ENCODE assay signal across 15 mouse cellular contexts in the genomic region with DNA sequence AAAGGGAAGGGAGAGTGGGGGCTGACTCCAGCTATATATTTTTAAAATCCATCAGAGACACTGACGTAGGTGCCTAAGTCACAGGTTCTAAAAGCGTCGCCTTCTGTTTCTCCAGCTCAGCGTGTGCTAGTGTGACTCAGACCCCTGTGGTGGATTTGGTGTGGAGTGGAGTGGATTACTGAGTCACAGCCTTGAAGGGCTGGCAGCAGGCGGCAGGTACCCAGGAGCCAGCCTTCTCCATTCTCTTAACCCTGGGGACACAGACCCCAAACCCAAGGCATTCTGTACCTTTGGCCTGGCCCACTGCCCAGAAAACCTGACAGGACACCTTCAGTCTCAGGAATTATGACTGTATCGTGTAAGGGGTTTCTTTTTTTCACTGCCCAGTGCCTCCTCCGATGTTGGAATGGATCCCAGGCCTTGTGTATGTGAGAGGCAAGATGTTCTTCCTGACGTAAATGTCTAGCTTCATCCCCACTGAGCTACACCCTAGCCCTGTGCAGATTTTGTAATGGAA. TPM values are rescaled to one million over a fixed set of nuclear protein-coding genes. Genes with fewer than 3 reads are reported as not detected.
A peak's percentile ranks its signal among the peaks of the same experiment; 100 is the strongest.
DNase-seq lines count a peak whose midpoint lies in the region; ATAC-seq and TF ChIP-seq lines count a peak whose summit lies in the region.
"Had no signal": no experiment of that assay in that cellular context is flagged by ENCODE, and none has a peak within 500 bp of the region (broad histone marks: within the 10 kb centered on the region; RNA-seq: fewer than 3 reads in every experiment).

No protein-coding gene starts in this region.

- no peak overlapping the region for H3K4me3 ChIP-seq in layer of hippocampus, adult 2 months
- no peak overlapping the region for H3K4me3 ChIP-seq in embryonic fibroblast, embryonic 13.5 days (ENCODE audit: insufficient read depth, low read length)
- H3K4me3 ChIP-seq: heart, embryonic 12.5 days had no signal

- H3K4me1 ChIP-seq in embryonic fibroblast, embryonic 13.5 days (ENCODE audit: control insufficient read depth, insufficient read depth, low read length) = peaks cover 5% of the 10 kb centered on the region; the same call in 1 of the 2 replicates
- H3K4me1 ChIP-seq: heart, embryonic 12.5 days had no signal

- no peak for ATAC-seq in granulocyte monocyte progenitor cell, adult 5-6 weeks (replicated peaks; ENCODE audit: poor library complexity, severe bottlenecking)
- ATAC-seq in megakaryocyte-erythroid progenitor cell, adult 5-6 weeks (replicated peaks; ENCODE audit: low FRiP score, low TSS enrichment, poor library complexity, severe bottlenecking) = no peak
- ATAC-seq in inflammation-experienced regulatory T-cells, adult 6 months = no peak
- ATAC-seq: forebrain, embryonic 16.5 days; hindbrain, postnatal 0 days; midbrain, embryonic 16.5 days had no signal

- intact Hi-C loops in left cerebral cortex, postnatal 36 days (cut with DNase I) = loop anchor here (1.0 to 5.0 kb wide), 3 partner anchors 55 to 125 kb away; a partner anchor contains a TSS

- no peak for TF ChIP-seq POLR2A in embryonic fibroblast, embryonic 13.5 days (IDR thresholded peaks at IDR 0.05; ENCODE audit: low read depth, low read length)

- peak overlapping the region; percentile 72 for H3K27ac ChIP-seq in layer of hippocampus, adult 2 months
- peak overlapping the region; percentile 11; the same call in 1 of the 2 replicates for H3K27ac ChIP-seq in embryonic fibroblast, embryonic 13.5 days (ENCODE audit: insufficient read depth, low read length)
- H3K27ac ChIP-seq: hindbrain, postnatal 0 days; kidney, postnatal 0 days had no signal

- DNase-seq in layer of hippocampus, adult 2 months (ENCODE audit: low spot score in 2 of 2) = peak; percentile 51 to 64
- no peak for DNase-seq in layer of hippocampus, postnatal 10 days (ENCODE audit: low spot score in 2 of 2)
- peak; percentile 68 to 69 for DNase-seq in cerebellum, adult 18-20 months
- peak; percentile 76 to 84 for DNase-seq in left cerebral cortex, postnatal 36 days (ENCODE audit: low spot score in 2 of 2)
- DNase-seq: liver; lung, postnatal 36 days had no signal

- no peak for TF ChIP-seq CTCF in layer of hippocampus, adult 2 months (conservative IDR thresholded peaks at IDR 0.05)
- TF ChIP-seq CTCF in embryonic fibroblast, embryonic 13.5 days (IDR thresholded peaks at IDR 0.05; ENCODE audit: borderline replicate concordance, insufficient read depth, low read length) = no peak

RNA-seq across cellular contexts. Expression of a gene that starts 31.2 kb away (rescaled TPM):
- total RNA-seq in layer of hippocampus, adult 2 months (2021) = 10 to 100 TPM; 47.0 to 56.7 TPM
- 10 to 100 TPM; 35.5 to 38.6 TPM for total RNA-seq in layer of hippocampus, postnatal 10 days (2021)
- polyA plus RNA-seq in embryonic fibroblast, embryonic 13.5 days (2011; ENCODE audit: insufficient read length, low read depth, missing spikeins) = 174 and 192 TPM in 2 replicates
- total RNA-seq in left cerebral cortex, postnatal 36 days (2021) = 10 to 100 TPM; 41.3 to 44.1 TPM
- total RNA-seq in granulocyte monocyte progenitor cell, adult 5-6 weeks (2014; fragmentation: Nextera tagmentation) = 197 and 242 TPM in 2 replicates
- 317 and 374 TPM in 2 replicates for total RNA-seq in granulocyte monocyte progenitor cell, adult 5-6 weeks (2017)
- total RNA-seq in megakaryocyte-erythroid progenitor cell, adult 5-6 weeks (2014; fragmentation: Nextera tagmentation) = 212 and 213 TPM in 2 replicates
- 270 and 362 TPM in 2 replicates for total RNA-seq in megakaryocyte-erythroid progenitor cell, adult 5-6 weeks (2017)
- polyA plus RNA-seq in inflammation-experienced regulatory T-cells, adult 6 months (2017; shearing (Covaris generic)) = 100 to 1,000 TPM; 402 to 432 (median 418) TPM

Comparison
In these comparisons a context has a peak if more than half of its experiments do, and no peak if none do; other contexts are left out.
1. DNase-seq: peak in layer of hippocampus, adult 2 months (2 of 2), cerebellum, adult 18-20 months (2 of 2) and left cerebral cortex, postnatal 36 days (2 of 2); none in layer of hippocampus, postnatal 10 days (0 of 2).